Mouse (Mus musculus) kidney, adult 8-10 months (tissue): ENCODE measurements at regions not wholly inside any gene's neighbourhood (a gene's known extent, or its start where the extent isn't known, plus 50 kb on each side); places are given as distances from the start of the nearest gene placed in this dataset.

Experiments
- DNase-seq, 2 experiments: peaks; one replicate each; pipeline ENCODE4 v3.0.0; 2022

- DNase-seq = no peak
Observed at GRCm38 (mm10) chr3:78412669-78413419, 873.5 kb downstream of the Rapgef2 start.

- DNase-seq = no peak
Observed at GRCm38 (mm10) chr3:78411395-78411794, 874.9 kb downstream of the Rapgef2 start.

- no peak for DNase-seq
Observed at GRCm38 (mm10) chr3:78409237-78409636, 877.1 kb downstream of the Rapgef2 start.

- DNase-seq = no peak
Observed at GRCm38 (mm10) chr3:78405760-78406467, 880.4 kb downstream of the Rapgef2 start.

- DNase-seq = peak; percentile 18 to 27
Observed at GRCm38 (mm10) chr3:78358377-78358776, 927.9 kb downstream of the Rapgef2 start.

GRCm38 (mm10) chr3:78339891-78340290 lies 946.4 kb downstream of the Rapgef2 start:
- DNase-seq = no peak

- no peak for DNase-seq
Observed at GRCm38 (mm10) chr3:78311630-78312406, 974.5 kb downstream of the Rapgef2 start.

- no peak for DNase-seq
Observed at GRCm38 (mm10) chr3:78300506-78300905, 985.8 kb downstream of the Rapgef2 start.

GRCm38 (mm10) chr3:78291894-78292293 lies 994.4 kb downstream of the Rapgef2 start:
- no peak for DNase-seq

- no peak for DNase-seq
Observed at GRCm38 (mm10) chr3:78284071-78284470, 1002.2 kb downstream of the Rapgef2 start.

- no peak for DNase-seq
Observed at GRCm38 (mm10) chr3:78236920-78237319, 1049.4 kb downstream of the Rapgef2 start.

GRCm38 (mm10) chr3:78209729-78210128 lies 1076.6 kb downstream of the Rapgef2 start:
- DNase-seq = no peak

GRCm38 (mm10) chr3:78162601-78163000 lies 1123.7 kb downstream of the Rapgef2 start:
- DNase-seq = no peak

GRCm38 (mm10) chr3:78158450-78158849 lies 1127.9 kb downstream of the Rapgef2 start:
- DNase-seq = no peak
